Mouse (Mus musculus) kidney, postnatal 0 days (tissue): ENCODE results near the gene Plekhg1. TPM values are rescaled to one million over a fixed set of nuclear protein-coding genes. Genes with fewer than 3 reads are reported as not detected.

ENCODE experiments used
- ATAC-seq: fragments of 200-750 bp; cut with Nextera tagmentation; replicated peaks from 2 replicates; pipeline ENCODE4 v1.8.0; 2017; ENCODE audit warnings: low read depth, moderate number of reproducible peaks, moderate TSS enrichment, moderate library complexity; ENCODE audit not compliant: low FRiP score
- DNase-seq: peaks from one replicate; pipeline ENCODE4 v3.0.0-alpha.2; 2016; ENCODE audit warnings: low spot score
- H3K27ac ChIP-seq: fragments of 300-500 bp; sonication (generic); 2 replicates; pipeline ENCODE4 v1.5.1; 2014; ENCODE audit warnings: mild to moderate bottlenecking
- H3K27me3 ChIP-seq: fragments of 300-500 bp; sonication (generic); 2 replicates; pipeline ENCODE4 v1.6.1; 2014; ENCODE audit warnings: low read length, mixed read lengths; ENCODE audit not compliant: insufficient read depth
- H3K36me3 ChIP-seq: fragments of 300-500 bp; sonication (generic); 2 replicates; pipeline ENCODE4 v1.6.1; 2014; ENCODE audit warnings: low read length, mixed read lengths; ENCODE audit not compliant: insufficient read depth
- H3K4me1 ChIP-seq: fragments of 300-500 bp; sonication (generic); replicated peaks from 2 replicates; pipeline ENCODE4 v1.6.1; 2014; ENCODE audit warnings: antibody characterized with exemption, low read length, mixed read lengths; ENCODE audit not compliant: insufficient read depth
- H3K4me2 ChIP-seq: fragments of 300-500 bp; sonication (generic); 2 replicates; pipeline ENCODE4 v1.6.1; 2014; ENCODE audit warnings: mild to moderate bottlenecking, low read length, moderate library complexity, mixed read lengths
- H3K4me3 ChIP-seq: fragments of 300-500 bp; sonication (generic); replicated peaks from 2 replicates; pipeline ENCODE4 v1.5.1; 2014; ENCODE audit warnings: low read depth, low read length
- H3K9ac ChIP-seq: fragments of 300-500 bp; sonication (generic); 2 replicates; pipeline ENCODE4 v1.6.1; 2014; ENCODE audit warnings: low read depth, low read length
- H3K9me3 ChIP-seq: fragments of 300-500 bp; sonication (generic); replicated peaks from 2 replicates; pipeline ENCODE4 v1.6.1; 2016; ENCODE audit warnings: low read length, inconsistent platforms, mixed read lengths
- CTCF ChIP-seq: IDR thresholded peaks from 2 replicates; pipeline ENCODE4 v1.5.1; 2016; ENCODE audit warnings: antibody characterized with exemption, low read depth, mild to moderate bottlenecking, moderate library complexity
- WGBS: fragments of 180-500 bp; shearing (Covaris S2); extraction: QIAGEN DNeasy Blood & Tissue Kit; methylation state at CpG from one replicate; pipeline ENCODE4 v1.1.7; 2014; 5-methylcytosine and 5-hydroxymethylcytosine counted together
- polyA plus RNA-seq: library from polyadenylated mRNA; unstranded; fragments of >200 nt; fragmentation: Nextera tagmentation; extraction: Ambion mirVana; gene quantifications from 2 replicates; pipeline ENCODE4 v1.2.1, GENCODE M21; 2015

Plekhg1 gene
- polyA plus RNA-seq, 1 experiment from 2014 or later: 8.9 TPM

GRCm38 (mm10) chr10:3995277-3995676 is 255.1 kb downstream of the Plekhg1 start:
- WGBS: 85% methylated on average over 4 of the region's 4 CpGs
- DNase-seq (no peak), ATAC-seq (no peak)
- no peaks in the 10 kb centered on the region for H3K36me3 ChIP-seq
- H3K27ac ChIP-seq: no peak overlapping the region
- no peaks in the 10 kb centered on the region for H3K4me1 ChIP-seq
- no peaks in the 10 kb centered on the region for H3K27me3 ChIP-seq
- H3K4me2 ChIP-seq: no peak overlapping the region
- H3K4me3 ChIP-seq: no peak overlapping the region
- H3K9ac ChIP-seq: no peak overlapping the region
- TF ChIP-seq CTCF: peak; percentile 35; the same call in 1 of the 2 replicates
- no peaks in the 10 kb centered on the region for H3K9me3 ChIP-seq

GRCm38 (mm10) chr10:3996170-3996876 is 256.2 kb downstream of the Plekhg1 start:
- peak; percentile 90 for TF ChIP-seq CTCF

GRCm38 (mm10) chr10:3997851-3998426 is 257.8 kb downstream of the Plekhg1 start:
- Histone ChIP-seq H3K9ac (no peak overlapping the region), H3K4me2 (no peak overlapping the region), H3K4me1 (no peaks in the 10 kb centered on the region), H3K4me3 (no peak overlapping the region), H3K27me3 (no peaks in the 10 kb centered on the region), H3K9me3 (no peaks in the 10 kb centered on the region), H3K36me3 (no peaks in the 10 kb centered on the region), H3K27ac (no peak overlapping the region)
- DNase-seq (peak; percentile 58), ATAC-seq (no peak)
- TF ChIP-seq CTCF: no peak
- 74% methylated on average over 7 of the region's 7 CpGs for WGBS

More at GRCm38 (mm10) chr10:3996170-3996876, 256.2 kb downstream of the Plekhg1 start:
- no peaks in the 10 kb centered on the region for H3K9me3 ChIP-seq
- no peak overlapping the region for H3K9ac ChIP-seq
- ATAC-seq (peak; percentile 60), DNase-seq (peak; percentile 97)
- no peaks in the 10 kb centered on the region for H3K4me1 ChIP-seq
- 44% methylated on average over 15 of the region's 15 CpGs for WGBS
- H3K4me2 ChIP-seq: peak overlapping the region; percentile 30; the same call in 1 of the 2 replicates
- H3K27ac ChIP-seq: 0 out of 2 replicates have a peak overlapping the region, but pooled peaks have one; percentile 14
- no peak overlapping the region for H3K4me3 ChIP-seq
- no peaks in the 10 kb centered on the region for H3K27me3 ChIP-seq
- no peaks in the 10 kb centered on the region for H3K36me3 ChIP-seq

- Histone ChIP-seq H3K9ac (no peak overlapping the region), H3K36me3 (no peaks in the 10 kb centered on the region), H3K4me3 (no peak overlapping the region), H3K4me2 (no peak overlapping the region), H3K9me3 (no peaks in the 10 kb centered on the region), H3K27ac (no peak overlapping the region), H3K27me3 (no peaks in the 10 kb centered on the region), H3K4me1 (peaks cover 5% of the 10 kb centered on the region; the same call in 1 of the 2 replicates)
- TF ChIP-seq CTCF: no peak
- ATAC-seq (no peak), DNase-seq (no peak)
- 80% methylated on average over 5 of the region's 5 CpGs for WGBS
Measured at GRCm38 (mm10) chr10:4002711-4003110, 262.5 kb downstream of the Plekhg1 start.

GRCm38 (mm10) chr10:4005191-4005590 is 265.0 kb downstream of the Plekhg1 start:
- ATAC-seq: no peak
- no peaks in the 10 kb centered on the region for H3K36me3 ChIP-seq
- H3K4me1 ChIP-seq: peaks cover 5% of the 10 kb centered on the region; the same call in 1 of the 2 replicates
- 49% methylated on average over 7 of the region's 7 CpGs for WGBS
- no peaks in the 10 kb centered on the region for H3K9me3 ChIP-seq
- no peaks in the 10 kb centered on the region for H3K27me3 ChIP-seq
- H3K4me3 ChIP-seq: no peak overlapping the region
- TF ChIP-seq CTCF: peak; percentile 24; the same call in 1 of the 2 replicates
- no peak overlapping the region for H3K9ac ChIP-seq
- H3K4me2 ChIP-seq: no peak overlapping the region
- no peak overlapping the region for H3K27ac ChIP-seq
- DNase-seq: peak; percentile 55

GRCm38 (mm10) chr10:4006296-4007015 is 266.3 kb downstream of the Plekhg1 start:
- Histone ChIP-seq H3K36me3 (no peaks in the 10 kb centered on the region), H3K9ac (no peak overlapping the region), H3K27ac (peak overlapping the region; percentile 39; the same call in 1 of the 2 replicates), H3K27me3 (no peaks in the 10 kb centered on the region), H3K9me3 (no peaks in the 10 kb centered on the region), H3K4me1 (peaks cover 5% of the 10 kb centered on the region; the same call in 1 of the 2 replicates), H3K4me3 (no peak overlapping the region), H3K4me2 (no peak overlapping the region)
- peak; percentile 94 for DNase-seq
- peak; percentile 78; the same call in 1 of the 2 replicates for ATAC-seq
- WGBS: 32% methylated on average over 7 of the region's 7 CpGs
- TF ChIP-seq CTCF: no peak

Other genes starting within 250 kb of the Plekhg1 start
- gene Iyd, start 200.1 kb upstream of the Plekhg1 start, polyA plus RNA-seq: 12.8 and 16.0 TPM in 2 replicates
- 9.1 and 10.7 TPM in 2 replicates for gene Mthfd1l, start 232.8 kb downstream of the Plekhg1 start, polyA plus RNA-seq